Mouse (Mus musculus) E14TG2a.4 (cell line): ENCODE data around the gene Nxpe3.

Experiments used
- CTCF ChIP-seq: conservative IDR thresholded peaks from 2 replicates; pipeline ENCODE4 v1.5.1; 2014; ENCODE audit warnings: low read length
- POU5F1 ChIP-seq: IDR thresholded peaks from 2 replicates; pipeline ENCODE4 v1.6.1; 2014; ENCODE audit warnings: low read length, borderline replicate concordance

GRCm38 (mm10) chr16:55809779-55810514 lies 85.1 kb downstream of the Nxpe3 start:
- TF ChIP-seq CTCF, result no peak
- TF ChIP-seq POU5F1, result no peak
